Mouse (Mus musculus) forebrain, embryonic 11.5 days (tissue): ENCODE measurements at regions not wholly inside any gene's neighbourhood (a gene's known extent, or its start where the extent isn't known, plus 50 kb on each side); places are given as distances from the start of the nearest gene placed in this dataset.
A peak's percentile ranks its signal among the peaks of the same experiment; 100 is the strongest.
"Not testable (repeated sequence)": the region's sequence is repeated elsewhere in the genome, so short reads cannot be mapped to it uniquely, and the experiment has no call there.

Experiments used
- ATAC-seq: fragments of 200-750 bp; cut with Nextera tagmentation; replicated peaks from 2 replicates; pipeline ENCODE4 v1.8.0; 2017; ENCODE audit warnings: moderate TSS enrichment; ENCODE audit not compliant: low FRiP score
- DNase-seq: peaks from one replicate; pipeline ENCODE4 v3.0.0-alpha.2; 2017; ENCODE audit warnings: low spot score
- H3K27ac ChIP-seq: fragments of 300-500 bp; sonication (generic); 2 replicates; pipeline ENCODE4 v1.5.1; 2014; ENCODE audit warnings: low read depth, low read length
- H3K27me3 ChIP-seq: fragments of 300-500 bp; sonication (generic); 2 replicates; pipeline ENCODE4 v1.6.1; 2014; ENCODE audit warnings: mild to moderate bottlenecking, low read length, mixed read lengths; ENCODE audit not compliant: control insufficient read depth, insufficient read depth
- H3K36me3 ChIP-seq: fragments of 300-500 bp; sonication (generic); 2 replicates; pipeline ENCODE4 v1.6.1; 2014; ENCODE audit warnings: mild to moderate bottlenecking, low read length, moderate library complexity, mixed read lengths; ENCODE audit not compliant: control insufficient read depth, insufficient read depth
- H3K4me1 ChIP-seq: fragments of 300-500 bp; sonication (generic); replicated peaks from 2 replicates; pipeline ENCODE4 v1.6.1; 2014; ENCODE audit warnings: low read length, mixed read lengths; ENCODE audit not compliant: control insufficient read depth, insufficient read depth
- H3K4me2 ChIP-seq: fragments of 300-500 bp; sonication (generic); 2 replicates; pipeline ENCODE4 v1.6.1; 2014; ENCODE audit warnings: low read depth, mild to moderate bottlenecking, low read length, moderate library complexity, mixed read lengths; ENCODE audit not compliant: severe bottlenecking
- H3K4me3 ChIP-seq: fragments of 300-500 bp; sonication (generic); 2 replicates; pipeline ENCODE4 v1.5.1; 2014; ENCODE audit warnings: low read depth, low read length
- H3K9ac ChIP-seq: fragments of 300-500 bp; sonication (generic); 2 replicates; pipeline ENCODE4 v1.6.1; 2014; ENCODE audit warnings: low read length
- H3K9me3 ChIP-seq: fragments of 300-500 bp; sonication (generic); 2 replicates; pipeline ENCODE4 v1.6.1; 2016; ENCODE audit warnings: low read length, mixed read lengths; ENCODE audit not compliant: control insufficient read depth
- WGBS: fragments of 180-500 bp; shearing (Covaris S2); extraction: QIAGEN DNeasy Blood & Tissue Kit; methylation state at CpG from one replicate; pipeline ENCODE4 v1.1.7; 2014; 5-methylcytosine and 5-hydroxymethylcytosine counted together

DNA sequence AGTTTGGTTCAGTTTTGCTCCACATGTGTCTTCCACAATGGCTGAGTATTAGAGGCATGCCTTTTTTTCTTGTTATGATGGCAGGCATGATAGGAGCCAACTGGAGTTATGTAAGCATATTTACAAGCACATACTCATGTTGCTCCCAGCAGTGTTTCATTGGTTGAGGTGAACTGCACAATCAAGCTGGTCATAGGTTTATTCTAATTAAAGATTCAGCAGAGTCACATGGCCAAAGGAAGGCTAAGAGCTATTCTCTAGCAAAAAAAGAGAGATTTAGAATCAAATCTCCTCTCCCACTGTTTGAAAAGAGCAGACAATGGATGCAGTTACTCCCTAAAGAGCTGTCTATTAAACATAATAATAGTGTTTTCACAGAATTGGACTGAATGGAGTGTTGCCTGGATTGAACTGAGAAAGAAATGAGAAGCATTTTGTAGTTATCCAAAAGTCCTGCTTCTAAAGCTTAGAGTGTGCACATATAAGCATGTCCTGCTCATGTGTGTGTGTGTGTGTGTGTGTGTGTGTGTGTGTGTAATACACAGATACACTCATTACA lies 359.0 kb downstream of the Tdrd3 start:
- H3K27me3 ChIP-seq: no peaks in the 10 kb centered on the region
- H3K36me3 ChIP-seq: no peaks in the 10 kb centered on the region
- H3K4me3 ChIP-seq: no peak overlapping the region
- no peaks in the 10 kb centered on the region for H3K9me3 ChIP-seq
- peak; percentile 72 for ATAC-seq
- no peak for DNase-seq
- H3K4me2 ChIP-seq: no peak overlapping the region
- no peak overlapping the region for H3K9ac ChIP-seq
- H3K27ac ChIP-seq: no peak overlapping the region
- no peaks in the 10 kb centered on the region for H3K4me1 ChIP-seq

DNA sequence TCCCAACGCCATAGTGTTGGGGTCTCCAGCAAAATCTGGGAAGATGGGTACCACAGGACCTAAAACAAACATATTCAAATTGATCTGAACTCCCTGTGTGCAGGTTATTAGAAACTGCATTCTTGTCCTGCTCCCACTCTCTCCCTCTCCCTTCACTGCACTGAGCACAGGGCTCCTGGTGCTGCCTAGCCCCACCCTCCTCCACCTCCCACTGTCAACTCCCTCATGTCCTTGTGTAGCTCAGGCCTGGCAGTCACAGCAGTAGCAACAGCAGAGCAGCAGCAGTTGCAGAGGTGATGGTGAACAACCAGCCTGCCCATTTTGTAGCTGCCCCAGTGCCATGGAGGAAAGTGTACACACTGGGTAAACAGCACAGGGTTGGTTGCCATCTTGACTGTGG lies 383.4 kb downstream of the Tdrd3 start:
- Histone ChIP-seq H3K4me3 (no peak overlapping the region), H3K9me3 (no peaks in the 10 kb centered on the region), H3K27ac (no peak overlapping the region), H3K27me3 (no peaks in the 10 kb centered on the region), H3K36me3 (no peaks in the 10 kb centered on the region), H3K4me1 (no peaks in the 10 kb centered on the region), H3K9ac (no peak overlapping the region), H3K4me2 (no peak overlapping the region)
- no peak for ATAC-seq
- 81% methylated on average over 1 of the region's 1 CpGs for WGBS
- no peak for DNase-seq

GRCm38 (mm10) chr14:87809664-87810063 lies 393.2 kb downstream of the Tdrd3 start:
- not testable (repeated sequence) for H3K27ac ChIP-seq, H3K4me3 ChIP-seq, H3K4me1 ChIP-seq, ATAC-seq, H3K4me2 ChIP-seq, H3K9ac ChIP-seq, DNase-seq, H3K9me3 ChIP-seq, H3K36me3 ChIP-seq, H3K27me3 ChIP-seq
- 94% methylated on average over 15 of the region's 15 CpGs for WGBS

- no peak for ATAC-seq
- 80% methylated on average over 2 of the region's 2 CpGs for WGBS
Observed at GRCm38 (mm10) chr14:87844120-87844519, 427.7 kb downstream of the Tdrd3 start.

DNA sequence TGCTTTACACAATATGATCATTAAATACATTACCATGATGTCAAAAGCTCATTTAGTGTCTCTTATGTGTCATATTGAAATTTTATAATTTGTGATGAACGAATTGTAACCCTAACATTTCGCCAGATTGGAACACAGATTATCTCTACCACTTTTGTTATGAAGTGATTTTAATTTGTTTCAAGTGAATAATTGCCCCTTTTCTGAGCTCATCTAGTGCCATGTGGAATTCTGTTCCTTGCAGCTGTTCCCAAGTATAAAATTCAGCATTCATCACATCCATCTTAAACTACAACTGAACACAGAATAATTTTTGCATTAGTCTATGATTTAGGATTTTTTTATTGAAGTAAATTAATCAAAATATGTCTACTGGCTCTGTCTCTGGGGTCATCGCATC lies 445.0 kb downstream of the Tdrd3 start:
- 89% methylated on average over 3 of the region's 3 CpGs for WGBS
- H3K4me3 ChIP-seq: no peak overlapping the region
- ATAC-seq (no peak), DNase-seq (no peak)
- no peak overlapping the region for H3K9ac ChIP-seq
- no peaks in the 10 kb centered on the region for H3K27me3 ChIP-seq
- no peaks in the 10 kb centered on the region for H3K9me3 ChIP-seq
- H3K4me2 ChIP-seq: no peak overlapping the region
- peaks cover 2% of the 10 kb centered on the region; the same call in 1 of the 2 replicates for H3K4me1 ChIP-seq
- no peak overlapping the region for H3K27ac ChIP-seq
- no peaks in the 10 kb centered on the region for H3K36me3 ChIP-seq

More at GRCm38 (mm10) chr14:87844120-87844519, 427.7 kb downstream of the Tdrd3 start:
- Histone ChIP-seq H3K4me2 (no peak overlapping the region), H3K27ac (no peak overlapping the region), H3K4me3 (no peak overlapping the region), H3K9me3 (no peaks in the 10 kb centered on the region), H3K4me1 (no peaks in the 10 kb centered on the region), H3K36me3 (no peaks in the 10 kb centered on the region), H3K27me3 (no peaks in the 10 kb centered on the region), H3K9ac (no peak overlapping the region)
- no peak for DNase-seq

DNA sequence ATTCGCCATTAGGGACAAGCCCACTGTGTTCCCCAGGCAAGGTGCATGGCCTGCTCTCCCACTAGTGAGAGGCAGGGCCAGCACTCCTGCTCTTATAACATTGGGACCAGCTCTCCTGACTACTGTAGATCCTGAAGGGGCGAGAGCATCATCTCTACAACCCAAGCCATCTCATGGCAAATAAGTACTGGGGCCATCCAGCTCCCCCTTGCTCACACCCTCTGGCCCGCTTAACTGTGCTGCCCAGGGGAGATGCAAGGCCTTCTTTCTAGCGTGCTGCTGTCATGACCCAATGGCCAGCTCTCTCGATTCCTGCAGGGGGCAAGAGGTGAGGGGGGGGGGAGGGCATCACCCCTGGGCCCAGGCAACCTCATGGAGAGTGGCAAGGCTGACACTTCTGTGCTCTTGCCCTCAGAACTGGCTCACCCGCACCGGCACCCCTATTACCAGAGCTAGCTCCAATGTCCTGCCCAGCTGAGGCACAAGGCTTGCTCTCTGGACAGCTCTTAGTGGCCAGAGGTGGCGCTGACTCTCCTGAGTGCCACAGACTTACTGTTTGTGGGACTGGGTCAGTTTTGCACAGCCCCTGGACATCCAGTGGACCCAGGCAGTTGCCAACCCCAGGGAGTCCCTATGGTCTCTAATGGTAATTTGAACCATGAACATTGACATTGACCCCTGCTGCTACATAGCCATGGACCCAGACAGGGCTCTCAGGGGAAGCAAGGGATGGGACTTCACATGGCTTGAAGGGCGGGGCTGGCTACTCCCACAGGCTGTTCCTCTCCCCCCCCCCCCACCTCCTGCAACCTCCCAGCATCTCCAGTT lies 448.2 kb downstream of the Tdrd3 start:
- Histone ChIP-seq H3K27ac (no peak overlapping the region), H3K27me3 (no peaks in the 10 kb centered on the region), H3K4me2 (no peak overlapping the region), H3K4me1 (peaks cover 2% of the 10 kb centered on the region; the same call in 1 of the 2 replicates), H3K4me3 (no peak overlapping the region), H3K9ac (no peak overlapping the region; the same call in 1 of the 2 replicates), H3K9me3 (no peaks in the 10 kb centered on the region), H3K36me3 (no peaks in the 10 kb centered on the region)
- peak; percentile 67 for ATAC-seq
- 82% methylated on average over 9 of the region's 9 CpGs for WGBS
- peak; percentile 55 for DNase-seq

DNA sequence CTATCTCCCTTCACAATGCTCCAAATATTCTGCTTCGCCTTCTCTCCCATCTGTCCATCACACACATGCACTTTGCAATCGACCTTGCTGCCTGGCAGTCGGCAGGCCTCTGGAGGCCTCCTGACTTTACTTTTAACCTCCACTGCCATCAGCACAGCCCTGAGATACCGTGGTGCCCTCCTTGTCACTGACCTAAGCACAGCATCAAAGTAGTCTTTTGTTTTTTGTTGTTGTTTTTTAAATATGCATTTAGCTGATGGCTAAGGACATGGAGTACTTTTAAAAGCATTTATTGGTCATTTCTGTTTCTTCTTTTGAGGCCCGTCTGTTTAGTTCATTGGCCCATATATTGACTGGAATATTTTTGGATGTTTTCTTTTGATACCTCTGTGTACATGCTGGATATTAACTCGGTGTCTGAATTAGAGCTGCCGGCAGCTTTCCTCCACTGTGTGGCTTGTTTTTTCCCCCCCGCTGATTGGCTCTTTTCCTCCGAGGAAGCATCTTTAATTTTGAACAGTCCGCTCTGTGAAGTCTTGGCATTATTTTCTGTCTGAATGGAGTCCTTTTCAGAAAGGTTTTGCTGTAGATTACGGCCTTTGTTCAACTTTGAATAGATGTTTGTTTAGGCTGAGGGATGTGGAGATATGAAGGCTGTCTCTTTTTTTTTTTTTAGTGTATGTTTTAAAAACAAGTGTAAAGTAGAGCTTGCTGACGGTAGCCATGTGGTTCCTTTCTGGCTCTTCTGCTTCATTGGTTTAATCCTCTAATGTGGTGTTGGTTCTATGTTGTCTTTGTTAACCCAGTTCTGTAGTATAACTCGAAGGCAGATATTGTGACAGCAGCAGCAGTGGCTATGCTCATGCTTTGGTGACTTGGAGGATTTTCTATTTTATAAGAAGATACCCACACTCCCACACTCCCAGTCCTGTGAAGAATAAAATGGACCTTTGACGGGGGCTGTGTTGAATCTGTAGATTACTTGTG lies 449.1 kb downstream of the Tdrd3 start:
- 25% methylated on average over 14 of the region's 14 CpGs for WGBS
- no peak overlapping the region for H3K27ac ChIP-seq
- no peak for DNase-seq

GRCm38 (mm10) chr14:87901784-87902183 lies 485.3 kb downstream of the Tdrd3 start:
- H3K4me2 ChIP-seq: no peak overlapping the region
- ATAC-seq: no peak
- 86% methylated on average over 3 of the region's 3 CpGs for WGBS
- H3K4me3 ChIP-seq: no peak overlapping the region
- DNase-seq: no peak
- H3K27me3 ChIP-seq: no peaks in the 10 kb centered on the region
- no peaks in the 10 kb centered on the region for H3K9me3 ChIP-seq
- no peaks in the 10 kb centered on the region for H3K36me3 ChIP-seq
- H3K4me1 ChIP-seq: no peaks in the 10 kb centered on the region
- no peak overlapping the region for H3K27ac ChIP-seq
- no peak overlapping the region for H3K9ac ChIP-seq

More for the DNA sequence above, 449.1 kb downstream of the Tdrd3 start:
- Histone ChIP-seq H3K9ac (no peak overlapping the region; the same call in 1 of the 2 replicates), H3K4me2 (peak overlapping the region; percentile 27; the same call in 1 of the 2 replicates), H3K4me1 (peaks cover 2% of the 10 kb centered on the region; the same call in 1 of the 2 replicates), H3K27me3 (no peaks in the 10 kb centered on the region), H3K4me3 (no peak overlapping the region), H3K36me3 (no peaks in the 10 kb centered on the region), H3K9me3 (no peaks in the 10 kb centered on the region)
- ATAC-seq: peak; percentile 84
